Mouse (Mus musculus) limb, embryonic 15.5 days (tissue): ENCODE measurements around the gene Ptpdc1. TPM values are rescaled to one million over a fixed set of nuclear protein-coding genes. Genes with fewer than 3 reads are reported as not detected.

Experiments used
- ATAC-seq: fragments of 200-750 bp; cut with Nextera tagmentation; 2 replicates; pipeline ENCODE4 v1.8.0; 2017; ENCODE audit warnings: low read depth, moderate TSS enrichment; ENCODE audit not compliant: insufficient number of reproducible peaks, low FRiP score, low TSS enrichment
- H3K27ac ChIP-seq: fragments of 300-500 bp; sonication (generic); 2 replicates; pipeline ENCODE4 v1.5.1; 2015; ENCODE audit warnings: moderate library complexity, mild to moderate bottlenecking, inconsistent platforms
- H3K27me3 ChIP-seq: fragments of 300-500 bp; sonication (generic); 2 replicates; pipeline ENCODE4 v1.6.1; 2015; ENCODE audit warnings: inconsistent platforms
- H3K36me3 ChIP-seq: fragments of 300-500 bp; sonication (generic); 2 replicates; pipeline ENCODE4 v1.6.1; 2015; ENCODE audit warnings: inconsistent platforms
- H3K4me1 ChIP-seq: fragments of 300-500 bp; sonication (generic); 2 replicates; pipeline ENCODE4 v1.6.1; 2015; ENCODE audit warnings: inconsistent platforms
- H3K4me2 ChIP-seq: fragments of 300-500 bp; sonication (generic); 2 replicates; pipeline ENCODE4 v1.6.1; 2015; ENCODE audit warnings: mild to moderate bottlenecking, inconsistent platforms
- H3K4me3 ChIP-seq: fragments of 300-500 bp; sonication (generic); 2 replicates; pipeline ENCODE4 v1.5.1; 2015; ENCODE audit warnings: mild to moderate bottlenecking, inconsistent platforms
- H3K9ac ChIP-seq: fragments of 300-500 bp; sonication (generic); 2 replicates; pipeline ENCODE4 v1.6.1; 2015; ENCODE audit warnings: inconsistent platforms
- H3K9me3 ChIP-seq: fragments of 300-500 bp; sonication (generic); 2 replicates; pipeline ENCODE4 v1.6.1; 2016; ENCODE audit warnings: inconsistent platforms
- WGBS: fragments of 180-500 bp; shearing (Covaris S2); methylation state at CpG from one replicate; pipeline ENCODE4 v1.1.7; 2015; 5-methylcytosine and 5-hydroxymethylcytosine counted together
- microRNA counts: library from miRNA; unstranded; fragments of <30 nt; microRNA quantifications from one replicate; lab custom pipeline; 2016
- microRNA-seq: library from miRNA; unstranded; fragments of <30 nt; microRNA quantifications from one replicate; pipeline ENCODE4, GENCODE M21; 2016
- polyA plus RNA-seq: library from polyadenylated mRNA; unstranded; fragments of >200 nt; fragmentation: Nextera tagmentation; extraction: Ambion mirVana; gene quantifications from 2 replicates; pipeline ENCODE4 v1.2.1, GENCODE M21; 2015

The Ptpdc1 gene
- polyA plus RNA-seq, 1 experiment from 2014 or later, result 14.5 TPM

- H3K9me3 ChIP-seq, result no peaks in the 10 kb centered on the region
- H3K4me3 ChIP-seq, result no peak overlapping the region
- H3K4me1 ChIP-seq, result no peaks in the 10 kb centered on the region
- no peak overlapping the region for H3K9ac ChIP-seq
- H3K27me3 ChIP-seq, result no peaks in the 10 kb centered on the region
- WGBS, result 78% methylated on average over 2 of the region's 2 CpGs
- no peak overlapping the region for H3K27ac ChIP-seq
- no peak for ATAC-seq
- no peak overlapping the region for H3K4me2 ChIP-seq
- peaks cover 23% of the 10 kb centered on the region; the same call in 1 of the 2 replicates for H3K36me3 ChIP-seq
Observed at GRCm38 (mm10) chr13:48531448-48531847, 94.0 kb downstream of the Ptpdc1 start.

- peak overlapping the region; percentile 3; the same call in 1 of the 2 replicates for H3K27ac ChIP-seq
- no peaks in the 10 kb centered on the region for H3K27me3 ChIP-seq
- H3K4me3 ChIP-seq, result no peak overlapping the region
- H3K4me2 ChIP-seq, result no peak overlapping the region
- no peaks in the 10 kb centered on the region for H3K4me1 ChIP-seq
- WGBS, result 64% methylated on average over 2 of the region's 2 CpGs
- H3K9me3 ChIP-seq, result no peaks in the 10 kb centered on the region
- peaks cover 20% of the 10 kb centered on the region; the same call in 1 of the 2 replicates for H3K36me3 ChIP-seq
- no peak overlapping the region for H3K9ac ChIP-seq
- no peak; the same call in 1 of the 2 replicates for ATAC-seq
Observed at GRCm38 (mm10) chr13:48530685-48531084, 94.8 kb downstream of the Ptpdc1 start.

GRCm38 (mm10) chr13:48529028-48529427 lies 96.4 kb downstream of the Ptpdc1 start:
- Histone ChIP-seq H3K4me2 (no peak overlapping the region), H3K4me1 (no peaks in the 10 kb centered on the region), H3K9ac (no peak overlapping the region), H3K36me3 (peaks cover 9% of the 10 kb centered on the region; the same call in 1 of the 2 replicates), H3K27me3 (no peaks in the 10 kb centered on the region), H3K9me3 (no peaks in the 10 kb centered on the region), H3K4me3 (no peak overlapping the region), H3K27ac (no peak overlapping the region)
- WGBS, result 37% methylated on average over 2 of the region's 2 CpGs
- ATAC-seq, result no peak

DNA sequence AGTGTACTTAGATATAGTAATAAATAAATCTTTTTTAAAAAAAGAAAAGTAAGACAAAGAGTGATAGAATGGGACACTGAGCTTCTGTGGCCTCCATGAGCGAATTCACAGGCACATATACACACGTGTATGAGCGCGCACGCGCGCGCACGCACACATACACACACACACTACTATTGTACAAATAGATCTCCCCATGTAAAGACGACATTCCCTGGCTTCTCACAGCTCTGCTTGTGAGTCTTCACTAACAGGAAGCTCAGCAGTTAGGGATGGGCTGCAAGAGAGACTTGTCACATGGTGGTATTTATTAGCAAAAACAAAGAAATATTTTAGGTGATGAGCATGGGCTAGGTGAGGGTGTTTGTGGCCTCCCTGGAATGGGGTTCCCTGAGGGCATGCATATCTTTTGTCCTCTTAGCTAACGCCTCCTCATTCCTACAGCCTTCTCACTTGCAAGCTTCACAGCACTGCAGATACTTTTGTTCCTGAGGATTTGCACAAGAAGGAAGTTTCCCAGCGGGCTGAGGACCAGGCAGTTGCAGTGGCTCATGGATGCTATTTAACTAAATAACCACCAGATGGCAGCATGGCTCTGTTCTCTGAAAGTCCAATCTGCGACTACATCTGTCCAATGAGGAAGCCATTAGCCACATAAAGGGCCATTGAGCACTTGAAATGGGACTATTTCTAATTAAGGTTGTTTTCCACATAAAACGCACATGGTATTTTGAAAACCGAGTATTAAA lies 97.2 kb downstream of the Ptpdc1 start:
- Histone ChIP-seq H3K4me1 (no peaks in the 10 kb centered on the region), H3K27ac (no peak overlapping the region), H3K27me3 (no peaks in the 10 kb centered on the region), H3K4me3 (no peak overlapping the region), H3K36me3 (peaks cover 1% of the 10 kb centered on the region; the same call in 1 of the 2 replicates), H3K9me3 (no peaks in the 10 kb centered on the region), H3K4me2 (no peak overlapping the region), H3K9ac (no peak overlapping the region)
- WGBS, result 54% methylated on average over 15 of the region's 15 CpGs
- ATAC-seq, result 0 out of 2 replicates have a peak, but pooled peaks have one; percentile 44

MicroRNAs encoded within 50 kb of the gene (microRNA counts, 519-probe panel; counts per million panel counts)
- microRNA mmu-let-7a (lab: Ali Mortazavi, UCI) (4,631 counts per million, percentile 98 among the panel's probes with 10 or more counts), microRNA mmu-let-7d (lab: Ali Mortazavi, UCI) (4,663 counts per million, percentile 98 among the panel's probes with 10 or more counts), microRNA mmu-let-7f (lab: Ali Mortazavi, UCI) (4,169 counts per million, percentile 93 among the panel's probes with 10 or more counts)

Small RNA genes lying within 50 kb of the gene (microRNA-seq; reads per million reads assigned to microRNA genes)
- gene Gm24111 (not detected), gene Mirlet7a-1 (293 reads per million, percentile 62 among the genes with 10 or more reads in this experiment), gene Mirlet7d (13,135 reads per million, percentile 95 among the genes with 10 or more reads in this experiment), gene Mirlet7f-1 (not detected)

Other genes with a start within 250 kb of the Ptpdc1 start
- gene Zfp169, start 112.2 kb downstream of the Ptpdc1 start, polyA plus RNA-seq, result 4.8 TPM in 2 replicates
- gene A830005F24Rik, start 112.1 kb downstream of the Ptpdc1 start, polyA plus RNA-seq, result 1.8 and 2.6 TPM in 2 replicates
- gene Barx1, start 37.3 kb upstream of the Ptpdc1 start, polyA plus RNA-seq, result 3.9 and 4.3 TPM in 2 replicates
- gene Phf2, start 245.5 kb upstream of the Ptpdc1 start, polyA plus RNA-seq, result 7.7 and 8.5 TPM in 2 replicates